Mouse (Mus musculus): ENCODE data around the gene Selenop. TPM values are rescaled to one million over a fixed set of nuclear protein-coding genes. Genes with fewer than 3 reads are reported as not detected.

The Selenop gene
- total RNA-seq, 2 experiments from 2014 or later = 168 to 169 TPM

- DNase-seq = no peak
- intact Hi-C loops (cut with DNase I; ENCODE audit: low total_unique reads) = no loop called here
Measured at GRCm38 (mm10) chr15:3319929-3320328, 51.6 kb downstream of the Selenop start.

- DNase-seq = no peak
- intact Hi-C loops (cut with DNase I; ENCODE audit: low total_unique reads) = no loop called here
Measured at GRCm38 (mm10) chr15:3323041-3323440, 54.7 kb downstream of the Selenop start.

Other genes with a start within 250 kb of the Selenop start
- gene Ccdc152, start 35.0 kb downstream of the Selenop start, total RNA-seq (2021) = not detected

Measured in gastrocnemius, postnatal 14 days (tissue).